Mouse (Mus musculus): Measurements from ENCODE around the gene Bnc2.

- TF ChIP-seq POLR2A (IDR thresholded peaks at IDR 0.05; ENCODE audit: low read depth, low read length) (no peak), CTCF (IDR thresholded peaks at IDR 0.05; ENCODE audit: extremely low read depth, insufficient read depth, insufficient read length, insufficient replicate concordance) (no peak)
These were observed 205.7 kb downstream of the Bnc2 start for GRCm38 (mm10) chr4:84469400-84469799.
